Mouse (Mus musculus) ovary, adult 10 weeks (tissue): ENCODE results near the gene Higd1b. TPM values are rescaled to one million over a fixed set of nuclear protein-coding genes. Genes with fewer than 3 reads are reported as not detected.

Experiments used
- polyA plus RNA-seq: library from polyadenylated mRNA; stranded (reverse); fragments of 350-450 nt; fragmentation: Illumina TruSeq; extraction: RNeasy Lipid Tissue Mini Kit (QIAGEN cat#74804); gene quantifications from one replicate; pipeline ENCODE4 v1.2.3, GENCODE M21; 2014

The Higd1b gene
- not detected for polyA plus RNA-seq

DNA sequence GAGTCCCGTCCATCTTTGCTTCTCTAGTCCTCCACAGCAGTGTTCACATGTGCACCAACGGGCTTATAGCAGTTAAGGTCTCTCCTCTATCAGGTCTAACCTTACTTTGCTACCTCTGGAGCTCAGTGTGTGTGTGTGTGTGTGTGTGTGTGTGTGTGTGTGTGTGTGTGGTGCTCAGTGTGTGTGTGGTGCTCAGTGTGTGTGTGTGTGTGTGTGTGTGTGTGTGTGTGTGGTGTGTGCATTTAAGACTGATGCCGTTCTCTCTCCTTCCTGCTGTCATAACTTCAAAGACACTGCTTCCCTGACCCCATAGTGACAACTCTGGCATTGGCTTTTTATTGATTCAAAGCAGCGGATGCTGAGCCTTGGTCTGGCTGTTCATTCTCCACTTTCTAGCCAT is at the start of gene Higd1b:
Gene Higd1b (plus strand): TSS at position 301 of the 400 bp plus-strand sequence.

DNA sequence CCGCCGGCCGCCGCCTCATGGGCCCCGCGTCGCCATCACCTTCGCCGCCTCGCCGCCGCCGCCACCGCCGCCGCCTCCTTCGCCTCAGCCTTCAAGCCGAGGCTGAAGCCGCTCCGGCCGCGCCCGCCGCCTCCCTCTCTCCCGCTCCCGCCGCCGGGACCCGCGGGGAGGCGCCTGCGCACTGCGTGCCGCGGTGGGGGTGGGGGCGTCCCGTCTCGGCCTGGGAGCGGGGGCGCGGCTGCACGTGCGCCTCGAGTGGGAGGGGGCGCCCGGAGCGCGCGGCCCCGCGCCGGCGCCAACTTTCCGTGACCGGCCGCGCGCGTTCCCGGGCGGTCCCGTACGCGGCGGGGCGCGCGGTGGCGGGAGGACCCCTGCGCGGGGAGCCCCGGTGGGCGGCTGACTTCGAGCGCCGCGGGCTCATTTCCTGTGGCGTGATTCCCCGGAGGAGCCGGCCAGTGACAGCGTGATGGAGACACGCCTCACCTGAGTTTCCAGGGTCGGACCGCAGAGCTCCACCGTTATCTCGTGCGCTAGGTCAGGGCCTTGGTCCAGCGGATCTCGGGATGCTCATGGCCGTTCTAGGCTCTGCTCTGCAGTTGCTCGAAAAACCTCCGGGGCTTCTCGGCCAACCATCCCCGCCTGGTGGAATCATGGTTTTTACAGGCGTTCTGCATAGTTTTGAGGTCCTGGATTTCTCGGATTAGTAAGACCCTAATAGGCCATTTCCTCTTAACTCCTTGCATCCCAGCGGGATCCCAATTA is 16.4 kb upstream of the Higd1b start, which contains the start of gene Gjc1:
Gene Gjc1 (minus strand): TSS at position 680 of the 762 bp plus-strand sequence.

GRCm38 (mm10) chr11:102880585-102881313 is 45.1 kb downstream of the Higd1b start, which contains the start of the genes Eftud2 and Ccdc103:
Gene Eftud2 (minus strand): TSS chr11:102880985.
Gene Ccdc103 (plus strand): TSS chr11:102881204.

DNA sequence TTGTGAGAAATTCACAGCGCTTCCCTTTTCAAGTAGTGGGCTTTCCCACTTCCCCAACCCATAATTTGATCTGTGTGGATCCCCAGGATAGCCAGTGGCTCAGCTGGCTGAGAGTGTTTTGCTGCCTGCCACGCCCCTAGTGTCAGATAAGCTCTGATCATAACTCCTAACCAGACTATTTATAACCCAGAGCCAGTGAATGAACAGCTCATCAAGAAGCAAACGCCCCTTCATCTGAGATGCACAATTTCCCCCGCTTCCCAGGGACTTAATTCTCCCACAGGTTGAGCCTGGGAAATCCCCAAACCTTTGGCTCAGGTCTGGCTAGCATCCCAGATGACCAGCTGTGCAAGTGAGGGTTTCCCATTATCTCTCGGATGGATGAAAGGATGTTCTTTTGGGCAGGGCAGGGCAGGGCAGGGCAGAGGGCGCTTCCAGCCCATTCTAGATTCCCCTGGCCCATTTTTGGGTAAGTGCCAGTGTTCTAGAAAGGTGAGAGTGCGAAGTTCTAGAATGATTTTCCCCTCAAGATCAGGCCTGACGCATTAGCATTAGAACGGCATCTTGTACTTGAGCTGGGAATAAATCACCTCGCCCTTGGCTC is 49.1 kb downstream of the Higd1b start, which contains the start of gene Fam187a:
Gene Fam187a (plus strand): TSS at position 554 of the 604 bp plus-strand sequence.

Other genes starting within 250 kb of the Higd1b start
- gene Fzd2, start 231.5 kb upstream of the Higd1b start, polyA plus RNA-seq, result 7.6 TPM
- gene Meioc, start 172.1 kb upstream of the Higd1b start, polyA plus RNA-seq, result not detected
- 58.4 TPM for gene Ccdc43, start 138.1 kb upstream of the Higd1b start, polyA plus RNA-seq
- gene Adam11, start 74.4 kb upstream of the Higd1b start, polyA plus RNA-seq, result not detected
- 20.8 TPM for gene Gjc1, start 16.1 kb upstream of the Higd1b start, polyA plus RNA-seq
- 43.2 TPM for gene Eftud2, start 45.1 kb downstream of the Higd1b start, polyA plus RNA-seq
- gene Ccdc103, start 45.4 kb downstream of the Higd1b start, polyA plus RNA-seq, result 1.8 TPM
- gene Fam187a, start 49.3 kb downstream of the Higd1b start, polyA plus RNA-seq, result not detected
- not detected for gene Gfap, start 65.1 kb downstream of the Higd1b start, polyA plus RNA-seq
- 0.77 TPM for gene Kif18b, start 89.3 kb downstream of the Higd1b start, polyA plus RNA-seq
- not detected for gene C1ql1, start 110.8 kb downstream of the Higd1b start, polyA plus RNA-seq
- gene Nmt1, start 192.3 kb downstream of the Higd1b start, polyA plus RNA-seq, result 10.2 TPM
- gene Dcakd, start 192.5 kb downstream of the Higd1b start, polyA plus RNA-seq, result 10.7 TPM